Mouse (Mus musculus) CH12.LX (cell line): ENCODE measurements at regions not wholly inside any gene's neighbourhood (a gene's known extent, or its start where the extent isn't known, plus 50 kb on each side); places are given as distances from the start of the nearest gene placed in this dataset.

Experiments used
- BHLHE40 ChIP-seq: IDR thresholded peaks from 2 replicates; pipeline ENCODE4 v1.6.1; 2011; ENCODE audit warnings: mild to moderate bottlenecking, low read depth, low read length, improper control_type of control experiment
- CTCF ChIP-seq, 2 experiments: IDR thresholded peaks in 1 of 2; conservative IDR thresholded peaks in 1 of 2; 2 replicates each; pipeline ENCODE4 v1.5.1; 2011 to 2012; ENCODE audit warnings: low read depth in 2 of 2, low read length in 2 of 2, improper control_type of control experiment in 1 of 2, inconsistent platforms in 1 of 2, mild to moderate bottlenecking in 1 of 2, moderate library complexity in 1 of 2
- E2F4 ChIP-seq: IDR thresholded peaks from 2 replicates; pipeline ENCODE4 v1.6.1; 2011; ENCODE audit warnings: low read depth, low read length, improper control_type of control experiment; ENCODE audit not compliant: insufficient replicate concordance
- EP300 ChIP-seq: IDR thresholded peaks from 2 replicates; pipeline ENCODE4 v1.6.1; 2011; ENCODE audit warnings: low read length, improper control_type of control experiment
- JUND ChIP-seq: conservative IDR thresholded peaks from 2 replicates; pipeline ENCODE4 v1.6.1; 2011; ENCODE audit warnings: low read depth, low read length, improper control_type of control experiment
- MAZ ChIP-seq: IDR thresholded peaks from 2 replicates; pipeline ENCODE4 v1.6.1; 2012; ENCODE audit warnings: low read depth, mild to moderate bottlenecking, inconsistent platforms, low read length, improper control_type of control experiment, moderate library complexity
- MYC ChIP-seq: IDR thresholded peaks from 2 replicates; pipeline ENCODE4 v1.6.1; 2011; ENCODE audit warnings: low read depth, mild to moderate bottlenecking, improper control_type of control experiment, low read length
- NELFE ChIP-seq: IDR thresholded peaks from 2 replicates; pipeline ENCODE4 v1.6.1; 2011; ENCODE audit warnings: low read depth, low read length, improper control_type of control experiment
- NRF1 ChIP-seq: IDR thresholded peaks from 2 replicates; pipeline ENCODE4 v1.6.1; 2014; ENCODE audit warnings: low read depth, mild to moderate bottlenecking, inconsistent platforms, low read length, improper control_type of control experiment, moderate library complexity
- POLR2A ChIP-seq: IDR thresholded peaks from 2 replicates; pipeline ENCODE4 v1.6.1; 2011; ENCODE audit warnings: low read depth, mild to moderate bottlenecking, improper control_type of control experiment, low read length
- RCOR1 ChIP-seq: conservative IDR thresholded peaks from 2 replicates; pipeline ENCODE4 v1.6.1; 2012; ENCODE audit warnings: low read depth, mild to moderate bottlenecking, inconsistent platforms, low read length, improper control_type of control experiment
- TBP ChIP-seq: conservative IDR thresholded peaks from 2 replicates; pipeline ENCODE4 v1.6.1; 2011; ENCODE audit warnings: low read depth, low read length, improper control_type of control experiment
- UBTF ChIP-seq: IDR thresholded peaks from 2 replicates; pipeline ENCODE4 v1.6.1; 2012; ENCODE audit warnings: low read depth, mild to moderate bottlenecking, inconsistent platforms, low read length, improper control_type of control experiment, moderate library complexity
- ZC3H11A ChIP-seq: IDR thresholded peaks from 2 replicates; pipeline ENCODE4 v1.6.1; 2012; ENCODE audit warnings: low read depth, mild to moderate bottlenecking, inconsistent platforms, low read length, improper control_type of control experiment

- TF ChIP-seq CTCF (conservative IDR thresholded peaks at IDR 0.05 in 1 of 2, IDR thresholded peaks at IDR 0.05 in 1 of 2; ENCODE audit: low read depth in 2 of 2, low read length in 2 of 2), result no peak
- TF ChIP-seq TBP, result no peak
- no peak for TF ChIP-seq BHLHE40
- no peak for TF ChIP-seq RCOR1
- TF ChIP-seq MAZ, result no peak
- TF ChIP-seq POLR2A, result no peak
- TF ChIP-seq ZC3H11A, result no peak
- TF ChIP-seq EP300, result no peak
- no peak for TF ChIP-seq NRF1
- TF ChIP-seq JUND, result no peak
- no peak for TF ChIP-seq MYC
- no peak for TF ChIP-seq UBTF
- TF ChIP-seq E2F4, result no peak
- no peak for TF ChIP-seq NELFE
Measured at GRCm38 (mm10) chr10:84214812-84215211, 225.6 kb downstream of the Nuak1 start.
